Mouse (Mus musculus) lung, embryonic 15.5 days (tissue): ENCODE results near the gene Tpk1. TPM values are rescaled to one million over a fixed set of nuclear protein-coding genes. Genes with fewer than 3 reads are reported as not detected.
"Not testable (repeated sequence)": the region's sequence is repeated elsewhere in the genome, so short reads cannot be mapped to it uniquely, and the experiment has no call there.

Experiments used
- ATAC-seq: fragments of 200-750 bp; cut with Nextera tagmentation; 2 replicates; pipeline ENCODE4 v1.8.0; 2017; ENCODE audit warnings: moderate number of reproducible peaks, borderline replicate concordance; ENCODE audit not compliant: low FRiP score, low TSS enrichment; ENCODE audit errors: extremely low read depth
- H3K27ac ChIP-seq: fragments of 300-500 bp; sonication (generic); 2 replicates; pipeline ENCODE4 v1.5.1; 2015; ENCODE audit warnings: moderate library complexity, mild to moderate bottlenecking, inconsistent platforms
- H3K27me3 ChIP-seq: fragments of 300-500 bp; sonication (generic); 2 replicates; pipeline ENCODE4 v1.6.1; 2015; ENCODE audit warnings: inconsistent platforms
- H3K36me3 ChIP-seq: fragments of 300-500 bp; sonication (generic); 2 replicates; pipeline ENCODE4 v1.6.1; 2015; ENCODE audit warnings: inconsistent platforms
- H3K4me1 ChIP-seq: fragments of 300-500 bp; sonication (generic); 2 replicates; pipeline ENCODE4 v1.6.1; 2015; ENCODE audit warnings: inconsistent platforms
- H3K4me2 ChIP-seq: fragments of 300-500 bp; sonication (generic); 2 replicates; pipeline ENCODE4 v1.6.1; 2015; ENCODE audit warnings: inconsistent platforms, mild to moderate bottlenecking, moderate library complexity
- H3K4me3 ChIP-seq: fragments of 300-500 bp; sonication (generic); 2 replicates; pipeline ENCODE4 v1.5.1; 2015; ENCODE audit warnings: mild to moderate bottlenecking, inconsistent platforms
- H3K9ac ChIP-seq: fragments of 300-500 bp; sonication (generic); 2 replicates; pipeline ENCODE4 v1.6.1; 2015; ENCODE audit warnings: inconsistent platforms
- H3K9me3 ChIP-seq: fragments of 300-500 bp; sonication (generic); 2 replicates; pipeline ENCODE4 v1.6.1; 2016; ENCODE audit warnings: inconsistent platforms
- WGBS: fragments of 180-500 bp; shearing (Covaris S2); methylation state at CpG from one replicate; pipeline ENCODE4 v1.1.7; 2015; 5-methylcytosine and 5-hydroxymethylcytosine counted together
- polyA plus RNA-seq: library from polyadenylated mRNA; unstranded; fragments of >200 nt; fragmentation: Nextera tagmentation; extraction: Ambion mirVana; gene quantifications from 2 replicates; pipeline ENCODE4 v1.2.1, GENCODE M21; 2015

Tpk1 gene
- polyA plus RNA-seq, 1 experiment from 2014 or later = 11.5 TPM

- Histone ChIP-seq H3K4me3 (no peak overlapping the region), H3K36me3 (no peaks in the 10 kb centered on the region), H3K27me3 (no peaks in the 10 kb centered on the region), H3K27ac (no peak overlapping the region), H3K9me3 (no peaks in the 10 kb centered on the region), H3K4me2 (no peak overlapping the region), H3K9ac (no peak overlapping the region), H3K4me1 (no peaks in the 10 kb centered on the region)
- ATAC-seq = no peak
- 85% methylated on average over 2 of the region's 2 CpGs for WGBS
Observed at GRCm38 (mm10) chr6:43517316-43517655, 148.8 kb downstream of the Tpk1 start.

GRCm38 (mm10) chr6:43516593-43517315, 149.3 kb downstream of the Tpk1 start:
- 85% methylated on average over 2 of the region's 2 CpGs for WGBS
- H3K4me3 ChIP-seq = no peak overlapping the region
- H3K4me2 ChIP-seq = no peak overlapping the region
- H3K4me1 ChIP-seq = no peaks in the 10 kb centered on the region
- H3K27ac ChIP-seq = no peak overlapping the region
- no peaks in the 10 kb centered on the region for H3K27me3 ChIP-seq
- ATAC-seq = no peak
- no peaks in the 10 kb centered on the region for H3K9me3 ChIP-seq
- H3K9ac ChIP-seq = no peak overlapping the region
- H3K36me3 ChIP-seq = no peaks in the 10 kb centered on the region

GRCm38 (mm10) chr6:43506686-43507385, 159.2 kb downstream of the Tpk1 start:
- not testable (repeated sequence) for H3K4me2 ChIP-seq, H3K4me1 ChIP-seq, H3K9me3 ChIP-seq, H3K27me3 ChIP-seq, H3K36me3 ChIP-seq, H3K9ac ChIP-seq, H3K4me3 ChIP-seq, H3K27ac ChIP-seq, ATAC-seq
- WGBS = 88% methylated on average over 2 of the region's 2 CpGs

GRCm38 (mm10) chr6:43504609-43505230, 161.4 kb downstream of the Tpk1 start:
- Histone ChIP-seq H3K9me3 (no peaks in the 10 kb centered on the region), H3K9ac (no peak overlapping the region), H3K27ac (no peak overlapping the region), H3K36me3 (no peaks in the 10 kb centered on the region), H3K4me1 (no peaks in the 10 kb centered on the region), H3K4me2 (no peak overlapping the region), H3K27me3 (no peaks in the 10 kb centered on the region), H3K4me3 (no peak overlapping the region)
- peak; percentile 79; the same call in 1 of the 2 replicates for ATAC-seq
- 32% methylated on average over 5 of the region's 5 CpGs for WGBS

GRCm38 (mm10) chr6:43492367-43492766, 173.7 kb downstream of the Tpk1 start:
- H3K9ac ChIP-seq = no peak overlapping the region
- no peak for ATAC-seq
- no peak overlapping the region for H3K4me2 ChIP-seq
- no peaks in the 10 kb centered on the region for H3K4me1 ChIP-seq
- no peak overlapping the region for H3K27ac ChIP-seq
- H3K36me3 ChIP-seq = no peaks in the 10 kb centered on the region
- H3K9me3 ChIP-seq = no peaks in the 10 kb centered on the region
- no peaks in the 10 kb centered on the region for H3K27me3 ChIP-seq
- no peak overlapping the region for H3K4me3 ChIP-seq

GRCm38 (mm10) chr6:43486691-43487090, 179.4 kb downstream of the Tpk1 start:
- H3K4me1 ChIP-seq = no peaks in the 10 kb centered on the region
- H3K27me3 ChIP-seq = no peaks in the 10 kb centered on the region
- H3K4me2 ChIP-seq = no peak overlapping the region
- no peaks in the 10 kb centered on the region for H3K9me3 ChIP-seq
- 76% methylated on average over 2 of the region's 2 CpGs for WGBS
- no peak overlapping the region for H3K27ac ChIP-seq
- no peak overlapping the region for H3K4me3 ChIP-seq
- no peak overlapping the region for H3K9ac ChIP-seq
- no peaks in the 10 kb centered on the region for H3K36me3 ChIP-seq
- ATAC-seq = no peak

GRCm38 (mm10) chr6:43480687-43481086, 185.4 kb downstream of the Tpk1 start:
- H3K36me3 ChIP-seq = no peaks in the 10 kb centered on the region
- no peak overlapping the region for H3K27ac ChIP-seq
- H3K4me2 ChIP-seq = no peak overlapping the region
- no peak for ATAC-seq
- WGBS = 48% methylated on average over 3 of the region's 3 CpGs
- no peak overlapping the region for H3K9ac ChIP-seq
- no peaks in the 10 kb centered on the region for H3K27me3 ChIP-seq
- no peaks in the 10 kb centered on the region for H3K4me1 ChIP-seq
- H3K9me3 ChIP-seq = no peaks in the 10 kb centered on the region
- H3K4me3 ChIP-seq = no peak overlapping the region

- H3K4me2 ChIP-seq = no peak overlapping the region
- no peaks in the 10 kb centered on the region for H3K36me3 ChIP-seq
- H3K27me3 ChIP-seq = no peaks in the 10 kb centered on the region
- no peak overlapping the region for H3K9ac ChIP-seq
- ATAC-seq = no peak
- H3K4me1 ChIP-seq = no peaks in the 10 kb centered on the region
- no peaks in the 10 kb centered on the region for H3K9me3 ChIP-seq
- WGBS = 77% methylated on average over 7 of the region's 7 CpGs
- no peak overlapping the region for H3K27ac ChIP-seq
- no peak overlapping the region for H3K4me3 ChIP-seq
Observed at GRCm38 (mm10) chr6:43478810-43479209, 187.3 kb downstream of the Tpk1 start.

GRCm38 (mm10) chr6:43476406-43476805, 189.7 kb downstream of the Tpk1 start:
- H3K36me3 ChIP-seq = no peaks in the 10 kb centered on the region
- no peak overlapping the region for H3K9ac ChIP-seq
- H3K27ac ChIP-seq = no peak overlapping the region
- no peaks in the 10 kb centered on the region for H3K9me3 ChIP-seq
- WGBS = 83% methylated on average over 3 of the region's 3 CpGs
- H3K4me1 ChIP-seq = no peaks in the 10 kb centered on the region
- no peak overlapping the region for H3K4me2 ChIP-seq
- H3K27me3 ChIP-seq = no peaks in the 10 kb centered on the region
- ATAC-seq = no peak
- no peak overlapping the region for H3K4me3 ChIP-seq

- no peaks in the 10 kb centered on the region for H3K9me3 ChIP-seq
- no peaks in the 10 kb centered on the region for H3K4me1 ChIP-seq
- H3K4me3 ChIP-seq = no peak overlapping the region
- H3K27me3 ChIP-seq = no peaks in the 10 kb centered on the region
- no peak for ATAC-seq
- H3K27ac ChIP-seq = no peak overlapping the region
- H3K9ac ChIP-seq = no peak overlapping the region
- H3K36me3 ChIP-seq = no peaks in the 10 kb centered on the region
- no peak overlapping the region for H3K4me2 ChIP-seq
Observed at GRCm38 (mm10) chr6:43475921-43476320, 190.2 kb downstream of the Tpk1 start.

- H3K4me1 ChIP-seq = no peaks in the 10 kb centered on the region
- H3K36me3 ChIP-seq = no peaks in the 10 kb centered on the region
- H3K4me2 ChIP-seq = no peak overlapping the region
- H3K27ac ChIP-seq = no peak overlapping the region
- no peaks in the 10 kb centered on the region for H3K9me3 ChIP-seq
- ATAC-seq = no peak
- no peak overlapping the region for H3K9ac ChIP-seq
- WGBS = 64% methylated on average over 1 of the region's 1 CpGs
- no peaks in the 10 kb centered on the region for H3K27me3 ChIP-seq
- no peak overlapping the region for H3K4me3 ChIP-seq
Observed at GRCm38 (mm10) chr6:43471556-43471955, 194.5 kb downstream of the Tpk1 start.

- ATAC-seq = no peak
- Histone ChIP-seq H3K4me2 (no peak overlapping the region), H3K9ac (no peak overlapping the region), H3K36me3 (no peaks in the 10 kb centered on the region), H3K9me3 (no peaks in the 10 kb centered on the region), H3K4me3 (no peak overlapping the region), H3K4me1 (no peaks in the 10 kb centered on the region), H3K27ac (no peak overlapping the region), H3K27me3 (no peaks in the 10 kb centered on the region)
- WGBS = 81% methylated on average over 10 of the region's 10 CpGs
Observed at GRCm38 (mm10) chr6:43468821-43469594, 197.1 kb downstream of the Tpk1 start.
